Mouse (Mus musculus) lung, postnatal 0 days (tissue): ENCODE measurements around the gene Sorbs2. TPM values are rescaled to one million over a fixed set of nuclear protein-coding genes. Genes with fewer than 3 reads are reported as not detected.

Source experiments
- ATAC-seq: fragments of 200-750 bp; cut with Nextera tagmentation; 2 replicates; pipeline ENCODE4 v1.8.0; 2017; ENCODE audit warnings: moderate library complexity
- DNase-seq: peaks from one replicate; pipeline ENCODE4 v3.0.0-alpha.2; 2016; ENCODE audit warnings: low spot score
- H3K27ac ChIP-seq: fragments of 300-500 bp; sonication (generic); 2 replicates; pipeline ENCODE4 v1.5.1; 2014; ENCODE audit warnings: antibody characterized with exemption, mild to moderate bottlenecking, low read length, mixed read lengths
- H3K27me3 ChIP-seq: fragments of 300-500 bp; sonication (generic); replicated peaks from 2 replicates; pipeline ENCODE4 v1.6.1; 2014; ENCODE audit warnings: low read length, mixed read lengths; ENCODE audit not compliant: insufficient read depth
- H3K36me3 ChIP-seq: fragments of 300-500 bp; sonication (generic); 2 replicates; pipeline ENCODE4 v1.6.1; 2014; ENCODE audit warnings: low read length, mixed read lengths; ENCODE audit not compliant: insufficient read depth
- H3K4me1 ChIP-seq: fragments of 300-500 bp; sonication (generic); 2 replicates; pipeline ENCODE4 v1.6.1; 2014; ENCODE audit warnings: antibody characterized with exemption, low read depth, low read length, mixed read lengths; ENCODE audit not compliant: insufficient read depth
- H3K4me2 ChIP-seq: fragments of 300-500 bp; sonication (generic); replicated peaks from 2 replicates; pipeline ENCODE4 v1.6.1; 2014; ENCODE audit warnings: low read depth, mild to moderate bottlenecking, low read length, moderate library complexity, mixed read lengths
- H3K4me3 ChIP-seq: fragments of 300-500 bp; sonication (generic); 2 replicates; pipeline ENCODE4 v1.5.1; 2014; ENCODE audit warnings: low read depth, low read length
- H3K9ac ChIP-seq: fragments of 300-500 bp; sonication (generic); replicated peaks from 2 replicates; pipeline ENCODE4 v1.6.1; 2014; ENCODE audit warnings: low read depth, mild to moderate bottlenecking
- H3K9me3 ChIP-seq: fragments of 300-500 bp; sonication (generic); 2 replicates; pipeline ENCODE4 v1.6.1; 2016; ENCODE audit warnings: low read length, mixed read lengths
- CTCF ChIP-seq: IDR thresholded peaks from 2 replicates; pipeline ENCODE4 v1.5.1; 2016; ENCODE audit warnings: antibody characterized with exemption, mild to moderate bottlenecking
- EP300 ChIP-seq: IDR thresholded peaks from 2 replicates; pipeline ENCODE4 v1.6.1; 2016; ENCODE audit warnings: antibody characterized with exemption, mild to moderate bottlenecking, control low read depth
- WGBS: fragments of 180-500 bp; shearing (Covaris S2); extraction: QIAGEN DNeasy Blood & Tissue Kit; methylation state at CpG from one replicate; pipeline ENCODE4 v1.1.7; 2014; 5-methylcytosine and 5-hydroxymethylcytosine counted together
- polyA plus RNA-seq: library from polyadenylated mRNA; unstranded; fragments of >200 nt; fragmentation: Nextera tagmentation; extraction: Ambion mirVana; gene quantifications from 2 replicates; pipeline ENCODE4 v1.2.1, GENCODE M21; 2015

The Sorbs2 gene
- polyA plus RNA-seq, 1 experiment from 2014 or later: 7.0 TPM

- H3K27me3 ChIP-seq: no peaks in the 10 kb centered on the region
- ATAC-seq: no peak
- H3K9ac ChIP-seq: no peak overlapping the region
- H3K36me3 ChIP-seq: no peaks in the 10 kb centered on the region
- 60% methylated on average over 2 of the region's 2 CpGs for WGBS
- H3K4me2 ChIP-seq: no peak overlapping the region
- TF ChIP-seq EP300 (no peak), CTCF (no peak)
- no peaks in the 10 kb centered on the region for H3K4me1 ChIP-seq
- peak; percentile 31 for DNase-seq
- H3K4me3 ChIP-seq: no peak overlapping the region
- no peaks in the 10 kb centered on the region for H3K9me3 ChIP-seq
- no peak overlapping the region for H3K27ac ChIP-seq
These were observed 182.1 kb downstream of the Sorbs2 start for GRCm38 (mm10) chr8:45689611-45690207.

- no peaks in the 10 kb centered on the region for H3K9me3 ChIP-seq
- no peaks in the 10 kb centered on the region for H3K27me3 ChIP-seq
- H3K36me3 ChIP-seq: no peaks in the 10 kb centered on the region
- no peaks in the 10 kb centered on the region for H3K4me1 ChIP-seq
- no peak overlapping the region for H3K4me2 ChIP-seq
- DNase-seq: no peak
- H3K27ac ChIP-seq: no peak overlapping the region
- ATAC-seq: no peak
- H3K9ac ChIP-seq: no peak overlapping the region
- no peak overlapping the region for H3K4me3 ChIP-seq
- WGBS: 87% methylated on average over 5 of the region's 5 CpGs
- TF ChIP-seq CTCF (no peak), EP300 (no peak)
These were observed 192.5 kb downstream of the Sorbs2 start for GRCm38 (mm10) chr8:45700100-45700499.

GRCm38 (mm10) chr8:45703700-45704101 lies 196.1 kb downstream of the Sorbs2 start:
- Histone ChIP-seq H3K4me1 (no peaks in the 10 kb centered on the region), H3K36me3 (no peaks in the 10 kb centered on the region), H3K27ac (no peak overlapping the region), H3K4me3 (no peak overlapping the region), H3K9me3 (no peaks in the 10 kb centered on the region), H3K27me3 (no peaks in the 10 kb centered on the region), H3K9ac (no peak overlapping the region), H3K4me2 (no peak overlapping the region)
- TF ChIP-seq EP300 (no peak), CTCF (no peak)
- WGBS: 65% methylated on average over 4 of the region's 4 CpGs
- DNase-seq (no peak), ATAC-seq (no peak)

GRCm38 (mm10) chr8:45709098-45709497 lies 201.5 kb downstream of the Sorbs2 start:
- H3K9ac ChIP-seq: no peak overlapping the region
- no peaks in the 10 kb centered on the region for H3K36me3 ChIP-seq
- no peak for DNase-seq
- 85% methylated on average over 4 of the region's 4 CpGs for WGBS
- H3K27me3 ChIP-seq: no peaks in the 10 kb centered on the region
- no peaks in the 10 kb centered on the region for H3K4me1 ChIP-seq
- no peak for TF ChIP-seq EP300
- H3K27ac ChIP-seq: no peak overlapping the region
- no peaks in the 10 kb centered on the region for H3K9me3 ChIP-seq
- no peak overlapping the region for H3K4me2 ChIP-seq
- ATAC-seq: no peak
- H3K4me3 ChIP-seq: no peak overlapping the region

- Histone ChIP-seq H3K36me3 (no peaks in the 10 kb centered on the region), H3K4me1 (no peaks in the 10 kb centered on the region), H3K27me3 (no peaks in the 10 kb centered on the region), H3K4me2 (no peak overlapping the region), H3K27ac (no peak overlapping the region), H3K9ac (no peak overlapping the region), H3K9me3 (no peaks in the 10 kb centered on the region), H3K4me3 (no peak overlapping the region)
- TF ChIP-seq CTCF (no peak), EP300 (no peak)
- DNase-seq (peak; percentile 18), ATAC-seq (no peak)
- WGBS: 53% methylated on average over 4 of the region's 4 CpGs
These were observed 202.1 kb downstream of the Sorbs2 start for GRCm38 (mm10) chr8:45709734-45710133.

- Histone ChIP-seq H3K4me2 (no peak overlapping the region), H3K4me1 (no peaks in the 10 kb centered on the region), H3K36me3 (no peaks in the 10 kb centered on the region), H3K27ac (no peak overlapping the region), H3K27me3 (no peaks in the 10 kb centered on the region), H3K9me3 (no peaks in the 10 kb centered on the region), H3K4me3 (no peak overlapping the region), H3K9ac (no peak overlapping the region)
- TF ChIP-seq EP300 (no peak), CTCF (no peak)
- ATAC-seq: no peak
- 88% methylated on average over 6 of the region's 6 CpGs for WGBS
- no peak for DNase-seq
These were observed 205.0 kb downstream of the Sorbs2 start for GRCm38 (mm10) chr8:45712610-45713009.

GRCm38 (mm10) chr8:45714806-45715205 lies 207.2 kb downstream of the Sorbs2 start:
- no peak overlapping the region for H3K4me3 ChIP-seq
- no peak overlapping the region for H3K9ac ChIP-seq
- 55% methylated on average over 3 of the region's 3 CpGs for WGBS
- H3K9me3 ChIP-seq: no peaks in the 10 kb centered on the region
- H3K36me3 ChIP-seq: no peaks in the 10 kb centered on the region
- no peaks in the 10 kb centered on the region for H3K27me3 ChIP-seq
- H3K4me2 ChIP-seq: no peak overlapping the region
- DNase-seq: peak; percentile 25
- H3K4me1 ChIP-seq: no peaks in the 10 kb centered on the region
- TF ChIP-seq CTCF (no peak), EP300 (no peak)
- no peak for ATAC-seq
- no peak overlapping the region for H3K27ac ChIP-seq
